Mouse (Mus musculus): ENCODE results near the gene Svopl. TPM values are rescaled to one million over a fixed set of nuclear protein-coding genes. Genes with fewer than 3 reads are reported as not detected.

Svopl gene
- polyA plus RNA-seq (2012; rRNA removed): 0.01 TPM in 1 of 2 replicates, not detected in the other

DNA sequence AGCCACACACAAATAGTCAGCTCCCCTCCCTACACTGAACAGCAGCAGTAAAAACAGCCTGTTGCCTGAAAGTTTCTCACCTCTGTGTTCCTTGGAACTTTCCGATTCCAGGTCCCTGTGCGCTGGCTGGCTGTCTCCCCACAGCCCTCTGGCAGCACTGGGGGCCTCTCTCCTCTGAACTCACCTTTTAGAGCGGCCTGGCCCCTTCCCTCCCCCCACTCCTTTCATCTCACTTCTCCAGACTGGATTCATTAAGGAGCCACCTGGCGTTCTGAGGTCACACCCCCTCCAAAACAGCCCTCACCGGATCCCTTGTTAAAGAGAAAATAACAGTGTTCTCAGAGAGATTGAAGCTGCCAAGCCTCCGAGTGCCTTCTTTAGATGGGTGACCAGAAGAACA is at the start of gene Svopl:
Gene Svopl, minus strand, starts transcription at position 159 of the 400 bp plus-strand sequence.

Other genes with a start within 250 kb of the Svopl start
- 8.5 and 8.8 TPM in 2 replicates for gene Trim24, start 176.2 kb downstream of the Svopl start, polyA plus RNA-seq (2012; rRNA removed)
- not detected in 2 replicates for gene Tmem213, start 62.3 kb upstream of the Svopl start, polyA plus RNA-seq (2012; rRNA removed)
- gene Atp6v0a4, start 77.6 kb upstream of the Svopl start, polyA plus RNA-seq (2012; rRNA removed): 0.08 and 0.10 TPM in 2 replicates
- 0.27 and 0.29 TPM in 2 replicates for gene D630045J12Rik, start 207.0 kb upstream of the Svopl start, polyA plus RNA-seq (2012; rRNA removed)

All from liver, embryonic 14 days (tissue).